Mouse (Mus musculus) mature B cell (primary cell): Measurements from ENCODE around the gene Ap3d1.

Experiments
- in situ Hi-C: fragments of 300-500 bp; cut with MboI; formaldehyde crosslinking; loops from 2 replicates; pipeline ENCODE4 v1.14.3; 2019

Gene Ap3d1

GRCm38 (mm10) chr10:80668614-80669013, 73.5 kb downstream of the Ap3d1 start:
- in situ Hi-C loops: no loop called here

- in situ Hi-C loops: no loop called here
These were observed 75.1 kb downstream of the Ap3d1 start for GRCm38 (mm10) chr10:80666837-80667412.

- in situ Hi-C loops: no loop called here
These were observed 75.9 kb downstream of the Ap3d1 start for GRCm38 (mm10) chr10:80665981-80666733.

GRCm38 (mm10) chr10:80665459-80665858, 76.6 kb downstream of the Ap3d1 start:
- in situ Hi-C loops: no loop called here

- in situ Hi-C loops: no loop called here
These were observed 77.1 kb downstream of the Ap3d1 start for GRCm38 (mm10) chr10:80665016-80665380.

GRCm38 (mm10) chr10:80664197-80665015, 77.7 kb downstream of the Ap3d1 start:
- in situ Hi-C loops: no loop called here

- in situ Hi-C loops: no loop called here
These were observed 78.4 kb downstream of the Ap3d1 start for GRCm38 (mm10) chr10:80663485-80664196.

- in situ Hi-C loops: no loop called here
These were observed 80.9 kb downstream of the Ap3d1 start for GRCm38 (mm10) chr10:80661149-80661548.

GRCm38 (mm10) chr10:80659213-80659612, 82.9 kb downstream of the Ap3d1 start:
- in situ Hi-C loops: loop anchor here (5.0 kb wide), 1 partner anchor 43 kb away; the partner anchor contains the start of genes Izumo4 and Mob3a

GRCm38 (mm10) chr10:80658841-80659202, 83.2 kb downstream of the Ap3d1 start:
- in situ Hi-C loops: loop anchor here (5.0 kb wide), 1 partner anchor 43 kb away; the partner anchor contains the start of genes Izumo4 and Mob3a

- in situ Hi-C loops: loop anchor here (5.0 kb wide), 1 partner anchor 44 kb away; the partner anchor contains the start of genes Izumo4 and Mob3a
These were observed 83.7 kb downstream of the Ap3d1 start for GRCm38 (mm10) chr10:80658194-80658840.
